Mouse (Mus musculus): ENCODE results near the gene Arid3a. TPM values are rescaled to one million over a fixed set of nuclear protein-coding genes. Genes with fewer than 3 reads are reported as not detected.

The Arid3a gene
- polyA plus RNA-seq, 1 experiment, result 36.5 TPM

- Histone ChIP-seq H3K36me3 (ENCODE audit: control insufficient read depth, insufficient read depth, low read length, poor library complexity, severe bottlenecking) (no peaks in the 10 kb centered on the region), H3K27ac (ENCODE audit: insufficient read depth, low read length) (no peak overlapping the region), H3K9ac (ENCODE audit: low read depth, poor library complexity, severe bottlenecking) (no peak overlapping the region), H3K4me3 (ENCODE audit: low read depth, low read length) (no peak overlapping the region), H3K4me1 (ENCODE audit: control insufficient read depth, insufficient read depth, low read length) (no peaks in the 10 kb centered on the region), H3K27me3 (ENCODE audit: control insufficient read depth, insufficient read depth, low read length, poor library complexity, severe bottlenecking) (no peaks in the 10 kb centered on the region), H3K9me3 (replicated peaks; ENCODE audit: control insufficient read depth, insufficient read depth, low read length, poor library complexity, severe bottlenecking) (no peaks in the 10 kb centered on the region)
- no peak for TF ChIP-seq POLR2A (IDR thresholded peaks at IDR 0.05; ENCODE audit: insufficient read depth, low read length)
- no peak for TF ChIP-seq CTCF (IDR thresholded peaks at IDR 0.05; ENCODE audit: low read depth, low read length)
- TF ChIP-seq EP300 (IDR thresholded peaks at IDR 0.05; ENCODE audit: insufficient read depth, low read depth, low read length), result no peak
Measured at GRCm38 (mm10) chr10:79936911-79937441, 10.1 kb downstream of the Arid3a start.

GRCm38 (mm10) chr10:79937775-79938526, 11.1 kb downstream of the Arid3a start:
- H3K9ac ChIP-seq (ENCODE audit: low read depth, poor library complexity, severe bottlenecking), result no peak overlapping the region
- TF ChIP-seq POLR2A (IDR thresholded peaks at IDR 0.05; ENCODE audit: insufficient read depth, low read length) (no peak), EP300 (IDR thresholded peaks at IDR 0.05; ENCODE audit: insufficient read depth, low read depth, low read length) (no peak), CTCF (IDR thresholded peaks at IDR 0.05; ENCODE audit: low read depth, low read length) (no peak)
- H3K9me3 ChIP-seq (replicated peaks; ENCODE audit: control insufficient read depth, insufficient read depth, low read length, poor library complexity, severe bottlenecking), result no peaks in the 10 kb centered on the region
- H3K4me1 ChIP-seq (ENCODE audit: control insufficient read depth, insufficient read depth, low read length), result no peaks in the 10 kb centered on the region
- no peaks in the 10 kb centered on the region for H3K27me3 ChIP-seq (ENCODE audit: control insufficient read depth, insufficient read depth, low read length, poor library complexity, severe bottlenecking)
- no peak overlapping the region for H3K27ac ChIP-seq (ENCODE audit: insufficient read depth, low read length)
- H3K4me3 ChIP-seq (ENCODE audit: low read depth, low read length), result no peak overlapping the region
- H3K36me3 ChIP-seq (ENCODE audit: control insufficient read depth, insufficient read depth, low read length, poor library complexity, severe bottlenecking), result no peaks in the 10 kb centered on the region

GRCm38 (mm10) chr10:79940749-79941148, 13.9 kb downstream of the Arid3a start:
- Histone ChIP-seq H3K36me3 (ENCODE audit: control insufficient read depth, insufficient read depth, low read length, poor library complexity, severe bottlenecking) (no peaks in the 10 kb centered on the region), H3K4me3 (ENCODE audit: low read depth, low read length) (no peak overlapping the region), H3K9ac (ENCODE audit: low read depth, poor library complexity, severe bottlenecking) (no peak overlapping the region), H3K27ac (ENCODE audit: insufficient read depth, low read length) (no peak overlapping the region), H3K9me3 (replicated peaks; ENCODE audit: control insufficient read depth, insufficient read depth, low read length, poor library complexity, severe bottlenecking) (no peaks in the 10 kb centered on the region), H3K4me1 (ENCODE audit: control insufficient read depth, insufficient read depth, low read length) (peaks cover 1% of the 10 kb centered on the region), H3K27me3 (ENCODE audit: control insufficient read depth, insufficient read depth, low read length, poor library complexity, severe bottlenecking) (no peaks in the 10 kb centered on the region)
- no peak for TF ChIP-seq EP300 (IDR thresholded peaks at IDR 0.05; ENCODE audit: insufficient read depth, low read depth, low read length)
- TF ChIP-seq POLR2A (IDR thresholded peaks at IDR 0.05; ENCODE audit: insufficient read depth, low read length), result no peak
- no peak for TF ChIP-seq CTCF (IDR thresholded peaks at IDR 0.05; ENCODE audit: low read depth, low read length)

- no peaks in the 10 kb centered on the region for H3K36me3 ChIP-seq (ENCODE audit: control insufficient read depth, insufficient read depth, low read length, poor library complexity, severe bottlenecking)
- no peaks in the 10 kb centered on the region for H3K27me3 ChIP-seq (ENCODE audit: control insufficient read depth, insufficient read depth, low read length, poor library complexity, severe bottlenecking)
- no peak overlapping the region for H3K27ac ChIP-seq (ENCODE audit: insufficient read depth, low read length)
- TF ChIP-seq EP300 (IDR thresholded peaks at IDR 0.05; ENCODE audit: insufficient read depth, low read depth, low read length) (no peak), CTCF (IDR thresholded peaks at IDR 0.05; ENCODE audit: low read depth, low read length) (no peak), POLR2A (IDR thresholded peaks at IDR 0.05; ENCODE audit: insufficient read depth, low read length) (no peak)
- H3K4me1 ChIP-seq (ENCODE audit: control insufficient read depth, insufficient read depth, low read length), result peaks cover 1% of the 10 kb centered on the region
- no peak overlapping the region for H3K9ac ChIP-seq (ENCODE audit: low read depth, poor library complexity, severe bottlenecking)
- H3K9me3 ChIP-seq (replicated peaks; ENCODE audit: control insufficient read depth, insufficient read depth, low read length, poor library complexity, severe bottlenecking), result no peaks in the 10 kb centered on the region
- no peak overlapping the region for H3K4me3 ChIP-seq (ENCODE audit: low read depth, low read length)
Measured at GRCm38 (mm10) chr10:79942988-79943387, 16.1 kb downstream of the Arid3a start.

GRCm38 (mm10) chr10:79943471-79943901, 16.6 kb downstream of the Arid3a start:
- H3K9me3 ChIP-seq (replicated peaks; ENCODE audit: control insufficient read depth, insufficient read depth, low read length, poor library complexity, severe bottlenecking), result no peaks in the 10 kb centered on the region
- peaks cover 1% of the 10 kb centered on the region for H3K4me1 ChIP-seq (ENCODE audit: control insufficient read depth, insufficient read depth, low read length)
- H3K27me3 ChIP-seq (ENCODE audit: control insufficient read depth, insufficient read depth, low read length, poor library complexity, severe bottlenecking), result no peaks in the 10 kb centered on the region
- H3K4me3 ChIP-seq (ENCODE audit: low read depth, low read length), result no peak overlapping the region
- H3K9ac ChIP-seq (ENCODE audit: low read depth, poor library complexity, severe bottlenecking), result no peak overlapping the region
- no peak overlapping the region for H3K27ac ChIP-seq (ENCODE audit: insufficient read depth, low read length)
- no peaks in the 10 kb centered on the region for H3K36me3 ChIP-seq (ENCODE audit: control insufficient read depth, insufficient read depth, low read length, poor library complexity, severe bottlenecking)
- TF ChIP-seq CTCF (IDR thresholded peaks at IDR 0.05; ENCODE audit: low read depth, low read length) (no peak), POLR2A (IDR thresholded peaks at IDR 0.05; ENCODE audit: insufficient read depth, low read length) (no peak), EP300 (IDR thresholded peaks at IDR 0.05; ENCODE audit: insufficient read depth, low read depth, low read length) (no peak)
